Mouse (Mus musculus): ENCODE data around the gene Kng1. TPM values are rescaled to one million over a fixed set of nuclear protein-coding genes. Genes with fewer than 3 reads are reported as not detected.

Kng1 gene
- polyA plus RNA-seq, 1 experiment from 2014 or later: 0.10 TPM

- no peak for ATAC-seq
- H3K9me3 ChIP-seq (ENCODE audit: control insufficient read depth, low read length): no peaks in the 10 kb centered on the region
- no peaks in the 10 kb centered on the region for H3K27me3 ChIP-seq (replicated peaks; ENCODE audit: control insufficient read depth, insufficient read depth, low read length)
- H3K36me3 ChIP-seq (ENCODE audit: control insufficient read depth, insufficient read depth, low read length): peaks cover 7% of the 10 kb centered on the region; the same call in 1 of the 2 replicates
- 93% methylated on average over 4 of the region's 4 CpGs for WGBS
- peaks cover 9% of the 10 kb centered on the region for H3K4me1 ChIP-seq (ENCODE audit: control insufficient read depth, insufficient read depth, low read depth, low read length)
- no peak overlapping the region for H3K9ac ChIP-seq (ENCODE audit: low read depth, low read length)
- H3K27ac ChIP-seq (ENCODE audit: low read depth, low read length): no peak overlapping the region
- H3K4me3 ChIP-seq (ENCODE audit: low read length): no peak overlapping the region
- H3K4me2 ChIP-seq (ENCODE audit: low read length): no peak overlapping the region
These were observed 65.4 kb downstream of the Kng1 start for GRCm38 (mm10) chr16:23123104-23123503.

DNA sequence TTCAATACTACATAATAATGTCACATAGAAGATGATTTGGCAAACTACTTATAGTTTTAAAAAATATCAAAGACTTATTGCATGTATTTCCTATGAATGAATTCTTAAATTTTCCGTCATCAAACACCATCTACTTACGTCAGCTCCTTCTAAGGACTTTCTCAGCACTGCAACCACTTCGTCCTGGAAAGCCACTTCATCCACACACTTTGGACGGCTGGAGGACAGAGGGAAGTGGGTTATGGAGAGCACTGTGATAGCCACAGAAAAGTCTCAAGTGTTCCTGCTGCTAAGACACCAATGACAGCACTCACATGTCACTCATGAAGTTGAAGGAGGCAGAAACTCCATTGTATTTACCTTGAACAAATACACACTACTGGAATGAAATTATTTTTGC, 66.7 kb downstream of the Kng1 start:
- H3K4me1 ChIP-seq (ENCODE audit: control insufficient read depth, insufficient read depth, low read depth, low read length): peaks cover 15% of the 10 kb centered on the region
- H3K27ac ChIP-seq (ENCODE audit: low read depth, low read length): no peak overlapping the region
- no peak for ATAC-seq
- peaks cover 7% of the 10 kb centered on the region; the same call in 1 of the 2 replicates for H3K36me3 ChIP-seq (ENCODE audit: control insufficient read depth, insufficient read depth, low read length)
- H3K4me3 ChIP-seq (ENCODE audit: low read length): no peak overlapping the region
- H3K27me3 ChIP-seq (replicated peaks; ENCODE audit: control insufficient read depth, insufficient read depth, low read length): no peaks in the 10 kb centered on the region
- H3K9ac ChIP-seq (ENCODE audit: low read depth, low read length): no peak overlapping the region
- WGBS: 89% methylated on average over 4 of the region's 4 CpGs
- H3K4me2 ChIP-seq (ENCODE audit: low read length): no peak overlapping the region
- no peaks in the 10 kb centered on the region for H3K9me3 ChIP-seq (ENCODE audit: control insufficient read depth, low read length)

DNA sequence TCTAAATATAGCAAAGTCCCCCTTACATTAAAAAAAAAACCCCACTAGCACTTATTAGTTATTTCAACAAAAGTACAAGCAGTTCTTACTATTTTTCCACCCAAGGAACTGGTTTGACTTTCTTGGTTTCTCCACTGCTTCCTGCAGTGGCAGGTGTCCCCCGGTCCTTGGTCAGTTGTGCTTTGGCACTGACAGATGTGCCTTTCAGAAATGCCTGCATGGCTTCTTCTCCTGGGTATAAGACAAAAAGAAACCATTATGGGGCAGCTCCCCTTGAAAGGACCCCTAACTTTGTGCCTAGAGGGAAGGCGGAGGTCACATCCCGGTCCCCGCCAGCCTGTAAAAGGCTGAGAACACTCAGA, 69.6 kb downstream of the Kng1 start:
- Histone ChIP-seq H3K9ac (ENCODE audit: low read depth, low read length) (peak overlapping the region; percentile 97), H3K4me1 (ENCODE audit: control insufficient read depth, insufficient read depth, low read depth, low read length) (peaks cover 15% of the 10 kb centered on the region), H3K27me3 (replicated peaks; ENCODE audit: control insufficient read depth, insufficient read depth, low read length) (no peaks in the 10 kb centered on the region), H3K36me3 (ENCODE audit: control insufficient read depth, insufficient read depth, low read length) (peaks cover 5% of the 10 kb centered on the region; the same call in 1 of the 2 replicates), H3K9me3 (ENCODE audit: control insufficient read depth, low read length) (no peaks in the 10 kb centered on the region), H3K4me3 (ENCODE audit: low read length) (peak overlapping the region; percentile 86), H3K27ac (ENCODE audit: low read depth, low read length) (peak overlapping the region; percentile 98), H3K4me2 (ENCODE audit: low read length) (peak overlapping the region; percentile 98)
- 0% methylated on average over 4 of the region's 4 CpGs for WGBS
- ATAC-seq: no peak

DNA sequence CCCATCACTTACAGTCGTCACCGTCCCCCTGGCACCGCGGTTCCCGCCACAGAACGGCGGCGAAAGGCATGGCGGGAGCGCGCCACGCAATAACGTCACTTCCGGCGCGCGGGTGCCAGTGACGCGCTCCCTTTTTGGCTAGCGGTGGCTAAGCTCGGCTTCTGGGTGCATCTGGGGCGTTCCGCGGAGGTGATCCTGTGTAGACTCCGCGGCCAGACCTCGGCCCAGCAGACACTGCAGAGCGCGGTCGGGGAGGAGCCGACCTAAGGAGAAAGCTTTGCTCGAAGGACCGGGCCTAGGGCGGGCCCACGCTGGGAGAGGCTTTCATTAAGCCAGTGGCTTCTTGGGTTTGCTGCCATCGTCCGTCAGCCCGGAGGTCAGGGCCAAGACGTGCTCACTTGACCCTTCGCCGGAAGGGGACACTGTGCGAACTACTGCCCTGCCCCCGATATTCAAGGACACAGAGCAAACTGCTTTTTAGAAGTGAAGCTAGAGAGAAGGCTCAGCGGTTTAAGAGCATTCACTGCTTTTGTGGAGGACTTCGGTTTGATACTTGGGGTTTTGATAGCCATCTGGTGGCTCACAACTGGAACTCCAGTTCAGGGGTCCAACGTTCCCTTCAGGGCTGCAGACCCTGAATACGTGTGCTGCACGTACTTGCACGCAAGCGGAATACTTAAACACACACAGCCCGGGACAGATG, 70.2 kb downstream of the Kng1 start, which contains the start of gene Rfc4:
Rfc4 (minus strand) TSS at position 65 of the 703 bp plus-strand sequence.
- Histone ChIP-seq H3K4me3 (ENCODE audit: low read length) (peak within 1 kb of the TSS; percentile 86), H3K9ac (ENCODE audit: low read depth, low read length) (peak within 1 kb of the TSS; percentile 97), H3K4me1 (ENCODE audit: control insufficient read depth, insufficient read depth, low read depth, low read length) (peaks cover 15% of the 10 kb centered on the region), H3K36me3 (ENCODE audit: control insufficient read depth, insufficient read depth, low read length) (peaks cover 3% of the 10 kb centered on the region; the same call in 1 of the 2 replicates), H3K9me3 (ENCODE audit: control insufficient read depth, low read length) (no peaks in the 10 kb centered on the region), H3K4me2 (ENCODE audit: low read length) (peak within 1 kb of the TSS; percentile 98), H3K27ac (ENCODE audit: low read depth, low read length) (peak within 1 kb of the TSS; percentile 98), H3K27me3 (replicated peaks; ENCODE audit: control insufficient read depth, insufficient read depth, low read length) (no peaks in the 10 kb centered on the region)
- WGBS: under 1% methylated on average over 51 of the region's 51 CpGs
- peak; percentile 96 for ATAC-seq

DNA sequence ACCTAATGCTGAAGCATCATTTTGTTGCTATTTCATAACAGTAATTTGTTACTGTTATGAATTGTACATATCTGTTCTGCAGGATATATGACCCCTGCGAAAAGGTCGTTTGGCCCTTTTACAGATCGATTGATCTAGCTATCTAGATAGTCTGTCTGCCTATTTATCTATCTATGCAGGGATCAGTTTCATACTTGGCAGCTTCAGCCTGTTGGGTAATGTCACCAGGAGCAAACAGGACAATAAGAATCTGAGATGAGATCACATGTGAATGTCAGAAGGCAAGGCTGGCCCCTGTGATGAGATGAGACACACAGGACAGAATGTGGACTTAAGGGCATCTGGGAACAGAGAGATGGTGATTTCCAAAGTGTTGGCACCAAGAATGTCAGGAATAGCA, 72.6 kb downstream of the Kng1 start:
- H3K36me3 ChIP-seq (ENCODE audit: control insufficient read depth, insufficient read depth, low read length): no peaks in the 10 kb centered on the region
- H3K4me3 ChIP-seq (ENCODE audit: low read length): no peak overlapping the region
- H3K9ac ChIP-seq (ENCODE audit: low read depth, low read length): no peak overlapping the region
- peaks cover 15% of the 10 kb centered on the region for H3K4me1 ChIP-seq (ENCODE audit: control insufficient read depth, insufficient read depth, low read depth, low read length)
- ATAC-seq: no peak
- 90% methylated on average over 3 of the region's 3 CpGs for WGBS
- H3K27me3 ChIP-seq (replicated peaks; ENCODE audit: control insufficient read depth, insufficient read depth, low read length): no peaks in the 10 kb centered on the region
- no peaks in the 10 kb centered on the region for H3K9me3 ChIP-seq (ENCODE audit: control insufficient read depth, low read length)
- H3K4me2 ChIP-seq (ENCODE audit: low read length): no peak overlapping the region
- no peak overlapping the region for H3K27ac ChIP-seq (ENCODE audit: low read depth, low read length)

Small RNA genes within 50 kb of the gene (microRNA-seq; reads per million reads assigned to microRNA genes)
- gene Gm49346: not detected

Other genes starting within 250 kb of the Kng1 start
- gene Crygs, start 246.3 kb upstream of the Kng1 start, polyA plus RNA-seq (2015; fragmentation: Nextera tagmentation; extraction: Ambion mirVana): 0.18 and 0.25 TPM in 2 replicates
- gene Tbccd1, start 200.2 kb upstream of the Kng1 start, polyA plus RNA-seq (2015; fragmentation: Nextera tagmentation; extraction: Ambion mirVana): 20.1 and 23.5 TPM in 2 replicates
- gene Dnajb11, start 200.0 kb upstream of the Kng1 start, polyA plus RNA-seq (2015; fragmentation: Nextera tagmentation; extraction: Ambion mirVana): 96.8 and 104 TPM in 2 replicates
- gene Ahsg, start 166.6 kb upstream of the Kng1 start, polyA plus RNA-seq (2015; fragmentation: Nextera tagmentation; extraction: Ambion mirVana): not detected in 2 replicates
- not detected in 2 replicates for gene Fetub, start 139.5 kb upstream of the Kng1 start, polyA plus RNA-seq (2015; fragmentation: Nextera tagmentation; extraction: Ambion mirVana)
- gene Hrg, start 106.8 kb upstream of the Kng1 start, polyA plus RNA-seq (2015; fragmentation: Nextera tagmentation; extraction: Ambion mirVana): 0.15 TPM in 1 of 2 replicates, not detected in the other
- 0.14 and 0.20 TPM in 2 replicates for gene Kng2, start 28.4 kb upstream of the Kng1 start, polyA plus RNA-seq (2015; fragmentation: Nextera tagmentation; extraction: Ambion mirVana)
- gene Eif4a2, start 49.6 kb downstream of the Kng1 start, polyA plus RNA-seq (2015; fragmentation: Nextera tagmentation; extraction: Ambion mirVana): 334 and 357 TPM in 2 replicates
- gene Rfc4, start 69.9 kb downstream of the Kng1 start, polyA plus RNA-seq (2015; fragmentation: Nextera tagmentation; extraction: Ambion mirVana): 38.5 and 39.1 TPM in 2 replicates
- gene Adipoq, start 88.7 kb downstream of the Kng1 start, polyA plus RNA-seq (2015; fragmentation: Nextera tagmentation; extraction: Ambion mirVana): 0.32 TPM in 1 of 2 replicates, not detected in the other
- 18.4 and 22.6 TPM in 2 replicates for gene St6gal1, start 166.9 kb downstream of the Kng1 start, polyA plus RNA-seq (2015; fragmentation: Nextera tagmentation; extraction: Ambion mirVana)